Mouse (Mus musculus) megakaryocyte, embryonic 14.5 days (primary cell): ENCODE data around the gene Gm9857.

Experiments used
- FLI1 ChIP-seq: IDR thresholded peaks from 2 replicates; pipeline ENCODE4 v1.6.1; 2012; ENCODE audit warnings: low read length, inconsistent platforms, mixed read lengths
- GATA1 ChIP-seq: IDR thresholded peaks from 3 replicates; pipeline ENCODE4 v1.6.1; 2012; ENCODE audit warnings: mixed read lengths, low read length, inconsistent platforms, borderline replicate concordance

DNA sequence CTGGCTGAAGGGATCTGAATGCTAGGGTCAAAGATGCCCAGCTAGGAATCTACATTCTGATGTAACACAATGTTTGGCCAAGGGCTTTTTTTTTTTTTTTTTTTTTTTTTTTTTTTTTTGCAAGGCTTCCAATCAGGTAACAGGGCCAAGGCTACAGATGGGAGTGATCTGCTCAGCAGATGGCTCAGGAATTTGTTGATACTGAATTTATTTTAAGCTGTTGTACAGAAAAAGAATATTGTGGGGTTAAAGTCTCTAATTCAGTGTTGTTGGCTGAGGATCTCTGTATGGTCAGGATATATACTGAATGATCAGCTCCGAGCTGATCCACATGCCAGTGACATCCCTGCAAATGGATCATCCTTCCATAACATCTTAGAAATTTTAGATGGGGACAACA is 24.2 kb downstream of the Gm9857 start:
- TF ChIP-seq GATA1, result no peak
- no peak for TF ChIP-seq FLI1
